Mouse (Mus musculus): Measurements from ENCODE around the gene Cdk2ap2. TPM values are rescaled to one million over a fixed set of nuclear protein-coding genes. Genes with fewer than 3 reads are reported as not detected.
"Not testable (repeated sequence)": the region's sequence is repeated elsewhere in the genome, so short reads cannot be mapped to it uniquely, and the experiment has no call there.

The Cdk2ap2 gene
- polyA plus RNA-seq, 1 experiment = 32.1 TPM

GRCm38 (mm10) chr19:4126759-4127495 lies 29.9 kb downstream of the Cdk2ap2 start:
- peaks cover 3% of the 10 kb centered on the region; the same call in 1 of the 2 replicates for H3K4me1 ChIP-seq (ENCODE audit: control insufficient read depth, insufficient read depth, low read length)
- no peak for TF ChIP-seq POLR2A (IDR thresholded peaks at IDR 0.05; ENCODE audit: low read depth, low read length)
- no peak for TF ChIP-seq CTCF (IDR thresholded peaks at IDR 0.05; ENCODE audit: borderline replicate concordance, insufficient read depth, low read length)
- peak overlapping the region; percentile 5; the same call in 1 of the 2 replicates for H3K27ac ChIP-seq (ENCODE audit: insufficient read depth, low read length)
- H3K4me3 ChIP-seq (ENCODE audit: insufficient read depth, low read length) = peak overlapping the region; percentile 96

DNA sequence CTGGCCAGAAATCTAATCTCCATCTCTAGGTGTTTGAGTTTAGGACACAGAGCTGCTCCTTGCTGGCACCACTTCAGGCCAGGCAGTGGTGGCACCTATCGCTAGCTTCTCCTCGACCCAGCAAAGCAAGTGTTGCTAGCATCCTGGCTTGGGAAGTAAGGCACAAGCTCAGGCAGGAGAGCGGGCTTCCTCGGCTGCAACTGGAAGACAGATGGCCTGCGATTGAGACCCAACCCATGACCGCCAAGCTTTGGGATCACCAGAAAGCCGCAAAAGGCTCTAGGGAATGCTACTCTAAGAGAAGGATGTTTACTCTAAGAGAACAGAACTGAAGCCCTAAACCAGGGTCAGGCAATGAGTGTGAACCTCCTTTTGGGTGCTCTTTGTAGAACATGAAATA lies 32.5 kb downstream of the Cdk2ap2 start:
- H3K4me1 ChIP-seq (ENCODE audit: control insufficient read depth, insufficient read depth, low read length) = peaks cover 3% of the 10 kb centered on the region; the same call in 1 of the 2 replicates
- no peak overlapping the region for H3K27ac ChIP-seq (ENCODE audit: insufficient read depth, low read length)
- no peak for TF ChIP-seq POLR2A (IDR thresholded peaks at IDR 0.05; ENCODE audit: low read depth, low read length)
- TF ChIP-seq CTCF (IDR thresholded peaks at IDR 0.05; ENCODE audit: borderline replicate concordance, insufficient read depth, low read length) = no peak
- no peak overlapping the region for H3K4me3 ChIP-seq (ENCODE audit: insufficient read depth, low read length)

GRCm38 (mm10) chr19:4130106-4130505 lies 33.1 kb downstream of the Cdk2ap2 start:
- Histone ChIP-seq H3K4me1 (ENCODE audit: control insufficient read depth, insufficient read depth, low read length) (peaks cover 5% of the 10 kb centered on the region; the same call in 1 of the 2 replicates), H3K27ac (ENCODE audit: insufficient read depth, low read length) (peak overlapping the region; percentile 41; the same call in 1 of the 2 replicates), H3K4me3 (ENCODE audit: insufficient read depth, low read length) (no peak overlapping the region)
- TF ChIP-seq POLR2A (IDR thresholded peaks at IDR 0.05; ENCODE audit: low read depth, low read length) = no peak
- no peak for TF ChIP-seq CTCF (IDR thresholded peaks at IDR 0.05; ENCODE audit: borderline replicate concordance, insufficient read depth, low read length)

- Histone ChIP-seq H3K4me1 (ENCODE audit: control insufficient read depth, insufficient read depth, low read length) (peaks cover 5% of the 10 kb centered on the region; the same call in 1 of the 2 replicates), H3K4me3 (ENCODE audit: insufficient read depth, low read length) (no peak overlapping the region), H3K27ac (ENCODE audit: insufficient read depth, low read length) (no peak overlapping the region)
- no peak for TF ChIP-seq CTCF (IDR thresholded peaks at IDR 0.05; ENCODE audit: borderline replicate concordance, insufficient read depth, low read length)
- TF ChIP-seq POLR2A (IDR thresholded peaks at IDR 0.05; ENCODE audit: low read depth, low read length) = no peak
Measured at GRCm38 (mm10) chr19:4131075-4131474, 34.1 kb downstream of the Cdk2ap2 start.

DNA sequence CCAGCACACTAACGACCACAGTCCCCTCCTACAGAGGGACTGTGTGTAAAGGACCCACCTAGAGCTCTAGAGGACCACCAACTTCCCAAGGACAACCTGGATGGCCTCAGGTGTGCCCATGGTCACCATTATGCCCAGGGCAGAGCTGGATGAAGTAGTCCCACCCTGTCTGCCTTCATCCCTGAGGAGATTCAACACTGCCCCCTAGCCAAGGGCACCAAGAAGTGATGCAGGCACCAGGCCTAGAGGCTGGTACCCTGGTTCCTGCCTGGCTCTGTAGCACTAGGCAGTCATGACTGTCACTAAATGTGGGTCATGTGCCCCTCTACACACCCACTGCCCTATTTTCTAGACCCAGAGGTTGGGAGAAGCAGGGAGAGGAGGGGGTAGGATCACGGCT lies 34.8 kb downstream of the Cdk2ap2 start:
- Histone ChIP-seq H3K27ac (ENCODE audit: insufficient read depth, low read length) (no peak overlapping the region), H3K4me1 (ENCODE audit: control insufficient read depth, insufficient read depth, low read length) (peaks cover 5% of the 10 kb centered on the region; the same call in 1 of the 2 replicates), H3K4me3 (ENCODE audit: insufficient read depth, low read length) (no peak overlapping the region)
- TF ChIP-seq CTCF (IDR thresholded peaks at IDR 0.05; ENCODE audit: borderline replicate concordance, insufficient read depth, low read length) = 0 out of 2 replicates have a peak, but pooled peaks have one; percentile 20
- no peak for TF ChIP-seq POLR2A (IDR thresholded peaks at IDR 0.05; ENCODE audit: low read depth, low read length)

GRCm38 (mm10) chr19:4134354-4134753 lies 37.4 kb downstream of the Cdk2ap2 start:
- H3K27ac ChIP-seq (ENCODE audit: insufficient read depth, low read length) = no peak overlapping the region; the same call in 1 of the 2 replicates
- H3K4me3 ChIP-seq (ENCODE audit: insufficient read depth, low read length) = no peak overlapping the region
- no peak for TF ChIP-seq POLR2A (IDR thresholded peaks at IDR 0.05; ENCODE audit: low read depth, low read length)
- H3K4me1 ChIP-seq (ENCODE audit: control insufficient read depth, insufficient read depth, low read length) = peaks cover 5% of the 10 kb centered on the region; the same call in 1 of the 2 replicates

- not testable (repeated sequence) for H3K4me3 ChIP-seq (ENCODE audit: insufficient read depth, low read length)
Measured at GRCm38 (mm10) chr19:4135229-4135962, 38.4 kb downstream of the Cdk2ap2 start.

GRCm38 (mm10) chr19:4135963-4136345 lies 39.0 kb downstream of the Cdk2ap2 start:
- not testable (repeated sequence) for H3K4me3 ChIP-seq (ENCODE audit: insufficient read depth, low read length)

More at GRCm38 (mm10) chr19:4135229-4135962, 38.4 kb downstream of the Cdk2ap2 start:
- peak overlapping the region; percentile 16; the same call in 1 of the 2 replicates for H3K27ac ChIP-seq (ENCODE audit: insufficient read depth, low read length)
- not testable (repeated sequence) for H3K4me1 ChIP-seq (ENCODE audit: control insufficient read depth, insufficient read depth, low read length)

GRCm38 (mm10) chr19:4136463-4136862 lies 39.5 kb downstream of the Cdk2ap2 start:
- Histone ChIP-seq H3K27ac (ENCODE audit: insufficient read depth, low read length) (no peak overlapping the region), H3K4me1 (ENCODE audit: control insufficient read depth, insufficient read depth, low read length) (peaks cover 2% of the 10 kb centered on the region; the same call in 1 of the 2 replicates), H3K4me3 (ENCODE audit: insufficient read depth, low read length) (no peak overlapping the region)
- no peak for TF ChIP-seq CTCF (IDR thresholded peaks at IDR 0.05; ENCODE audit: borderline replicate concordance, insufficient read depth, low read length)
- no peak for TF ChIP-seq POLR2A (IDR thresholded peaks at IDR 0.05; ENCODE audit: low read depth, low read length)

More at GRCm38 (mm10) chr19:4135963-4136345, 39.0 kb downstream of the Cdk2ap2 start:
- H3K4me1 ChIP-seq (ENCODE audit: control insufficient read depth, insufficient read depth, low read length); H3K27ac ChIP-seq (ENCODE audit: insufficient read depth, low read length): not testable (repeated sequence)

DNA sequence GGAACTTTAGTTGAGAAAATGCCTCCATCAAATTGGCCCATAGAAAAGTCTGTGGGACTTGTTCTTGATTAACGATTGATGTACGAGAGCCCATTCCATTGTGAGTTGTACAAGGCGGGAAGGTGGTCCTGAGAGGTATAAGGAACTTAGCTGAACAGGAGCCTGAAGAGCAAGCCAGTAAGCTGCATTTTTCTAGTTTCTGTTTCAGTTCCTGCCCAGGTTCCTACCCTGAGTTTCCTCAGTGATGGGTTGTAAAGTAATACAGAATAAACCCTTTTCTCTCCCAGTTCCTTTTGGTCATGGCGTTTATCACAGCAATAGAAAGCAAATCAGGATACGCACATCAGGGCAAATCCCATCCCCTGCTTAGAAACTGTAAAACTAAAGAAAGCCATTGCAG lies 40.9 kb downstream of the Cdk2ap2 start:
- no peak for TF ChIP-seq CTCF (IDR thresholded peaks at IDR 0.05; ENCODE audit: borderline replicate concordance, insufficient read depth, low read length)
- H3K4me1 ChIP-seq (ENCODE audit: control insufficient read depth, insufficient read depth, low read length) = peaks cover 2% of the 10 kb centered on the region; the same call in 1 of the 2 replicates
- H3K27ac ChIP-seq (ENCODE audit: insufficient read depth, low read length) = no peak overlapping the region
- H3K4me3 ChIP-seq (ENCODE audit: insufficient read depth, low read length) = no peak overlapping the region

All from embryonic fibroblast, embryonic 13.5 days (primary cell).